Mouse (Mus musculus): ENCODE data around the gene Gm5134. TPM values are rescaled to one million over a fixed set of nuclear protein-coding genes. Genes with fewer than 3 reads are reported as not detected.

Gm5134 gene
- polyA plus RNA-seq, 1 experiment from 2014 or later, result not detected

Small RNA genes lying within 50 kb of the gene (microRNA-seq; reads per million reads assigned to microRNA genes)
- gene Mir6409, result not detected

Other genes with a start within 250 kb of the Gm5134 start
- 32.4 and 40.4 TPM in 2 replicates for gene Cabin1, start 190.2 kb upstream of the Gm5134 start, polyA plus RNA-seq (2014; fragmentation: Nextera tagmentation; extraction: Ambion mirVana)
- gene Ddt, start 181.1 kb upstream of the Gm5134 start, polyA plus RNA-seq (2014; fragmentation: Nextera tagmentation; extraction: Ambion mirVana), result 84.3 and 89.8 TPM in 2 replicates
- not detected in 2 replicates for gene Gm20441, start 173.6 kb upstream of the Gm5134 start, polyA plus RNA-seq (2014; fragmentation: Nextera tagmentation; extraction: Ambion mirVana)
- gene Gstt3, start 173.1 kb upstream of the Gm5134 start, polyA plus RNA-seq (2014; fragmentation: Nextera tagmentation; extraction: Ambion mirVana), result 0.57 and 1.4 TPM in 2 replicates
- gene Gstt1, start 155.9 kb upstream of the Gm5134 start, polyA plus RNA-seq (2014; fragmentation: Nextera tagmentation; extraction: Ambion mirVana), result 12.1 and 12.2 TPM in 2 replicates
- not detected in 2 replicates for gene Gstt4, start 132.0 kb upstream of the Gm5134 start, polyA plus RNA-seq (2014; fragmentation: Nextera tagmentation; extraction: Ambion mirVana)
- gene Gstt2, start 117.1 kb upstream of the Gm5134 start, polyA plus RNA-seq (2014; fragmentation: Nextera tagmentation; extraction: Ambion mirVana), result 5.8 and 8.3 TPM in 2 replicates
- gene Mif, start 94.3 kb upstream of the Gm5134 start, polyA plus RNA-seq (2014; fragmentation: Nextera tagmentation; extraction: Ambion mirVana), result 1,642 and 1,896 TPM in 2 replicates
- gene Derl3, start 61.1 kb upstream of the Gm5134 start, polyA plus RNA-seq (2014; fragmentation: Nextera tagmentation; extraction: Ambion mirVana), result 0.91 and 1.5 TPM in 2 replicates
- 230 and 231 TPM in 2 replicates for gene Smarcb1, start 32.9 kb upstream of the Gm5134 start, polyA plus RNA-seq (2014; fragmentation: Nextera tagmentation; extraction: Ambion mirVana)
- gene Chchd10, start 21.4 kb upstream of the Gm5134 start, polyA plus RNA-seq (2014; fragmentation: Nextera tagmentation; extraction: Ambion mirVana), result 148 TPM in 2 replicates
- 16.8 and 18.0 TPM in 2 replicates for gene Mmp11, start 18.0 kb upstream of the Gm5134 start, polyA plus RNA-seq (2014; fragmentation: Nextera tagmentation; extraction: Ambion mirVana)
- 2.4 and 3.1 TPM in 2 replicates for gene Gm867, start 13.8 kb upstream of the Gm5134 start, polyA plus RNA-seq (2014; fragmentation: Nextera tagmentation; extraction: Ambion mirVana)
- gene Vpreb3, start 11.5 kb upstream of the Gm5134 start, polyA plus RNA-seq (2014; fragmentation: Nextera tagmentation; extraction: Ambion mirVana), result 0.48 and 1.6 TPM in 2 replicates
- gene Zfp280b, start 78.1 kb downstream of the Gm5134 start, polyA plus RNA-seq (2014; fragmentation: Nextera tagmentation; extraction: Ambion mirVana), result 11.2 and 11.9 TPM in 2 replicates
- gene Slc5a4b, start 156.4 kb downstream of the Gm5134 start, polyA plus RNA-seq (2014; fragmentation: Nextera tagmentation; extraction: Ambion mirVana), result not detected in 2 replicates
- not detected in 2 replicates for gene Slc5a4a, start 192.9 kb downstream of the Gm5134 start, polyA plus RNA-seq (2014; fragmentation: Nextera tagmentation; extraction: Ambion mirVana)